Mouse (Mus musculus): Measurements from ENCODE around the gene Rtp1. TPM values are rescaled to one million over a fixed set of nuclear protein-coding genes. Genes with fewer than 3 reads are reported as not detected.

The Rtp1 gene
- 0.14 TPM in 1 of 2 replicates, not detected in the other for polyA plus RNA-seq (2015; fragmentation: Nextera tagmentation; extraction: Ambion mirVana)

GRCm38 (mm10) chr16:23428647-23429319, at the start of gene Rtp1:
Gene Rtp1 (plus strand): TSS chr16:23429133.
- no peak within 1 kb of the TSS for H3K4me2 ChIP-seq
- no peaks in the 10 kb centered on the region for H3K36me3 ChIP-seq (replicated peaks)
- H3K27ac ChIP-seq = no peak within 1 kb of the TSS
- no peaks in the 10 kb centered on the region for H3K27me3 ChIP-seq (replicated peaks)
- no peak within 1 kb of the TSS for H3K4me3 ChIP-seq
- WGBS = 81% methylated on average over 7 of the region's 7 CpGs
- H3K4me1 ChIP-seq = no peaks in the 10 kb centered on the region
- ATAC-seq (replicated peaks) = no peak
- H3K9ac ChIP-seq = no peak within 1 kb of the TSS
- no peaks in the 10 kb centered on the region for H3K9me3 ChIP-seq

- Histone ChIP-seq H3K27ac (no peak overlapping the region), H3K27me3 (replicated peaks) (no peaks in the 10 kb centered on the region), H3K9ac (no peak overlapping the region), H3K4me1 (no peaks in the 10 kb centered on the region), H3K4me2 (no peak overlapping the region), H3K9me3 (no peaks in the 10 kb centered on the region), H3K4me3 (no peak overlapping the region), H3K36me3 (replicated peaks) (no peaks in the 10 kb centered on the region)
- ATAC-seq (replicated peaks) = no peak
- 87% methylated on average over 3 of the region's 3 CpGs for WGBS
Measured at GRCm38 (mm10) chr16:23379536-23380230, 49.2 kb upstream of the Rtp1 start.

GRCm38 (mm10) chr16:23384304-23384703, 44.6 kb upstream of the Rtp1 start:
- H3K4me1 ChIP-seq = no peaks in the 10 kb centered on the region
- no peak overlapping the region for H3K4me2 ChIP-seq
- no peak for ATAC-seq (replicated peaks)
- no peaks in the 10 kb centered on the region for H3K36me3 ChIP-seq (replicated peaks)
- H3K27ac ChIP-seq = no peak overlapping the region
- H3K4me3 ChIP-seq = no peak overlapping the region
- H3K27me3 ChIP-seq (replicated peaks) = no peaks in the 10 kb centered on the region
- no peaks in the 10 kb centered on the region for H3K9me3 ChIP-seq
- H3K9ac ChIP-seq = no peak overlapping the region

GRCm38 (mm10) chr16:23397931-23398330, 31.0 kb upstream of the Rtp1 start:
- Histone ChIP-seq H3K36me3 (replicated peaks) (no peaks in the 10 kb centered on the region), H3K4me1 (no peaks in the 10 kb centered on the region), H3K4me2 (no peak overlapping the region), H3K27ac (no peak overlapping the region), H3K27me3 (replicated peaks) (no peaks in the 10 kb centered on the region), H3K9ac (no peak overlapping the region), H3K4me3 (no peak overlapping the region), H3K9me3 (no peaks in the 10 kb centered on the region)
- no peak for ATAC-seq (replicated peaks)
- 86% methylated on average over 5 of the region's 5 CpGs for WGBS

GRCm38 (mm10) chr16:23401463-23401862, 27.5 kb upstream of the Rtp1 start:
- 76% methylated on average over 4 of the region's 4 CpGs for WGBS
- Histone ChIP-seq H3K9ac (no peak overlapping the region), H3K27me3 (replicated peaks) (no peaks in the 10 kb centered on the region), H3K4me3 (no peak overlapping the region), H3K27ac (no peak overlapping the region), H3K4me1 (no peaks in the 10 kb centered on the region), H3K9me3 (no peaks in the 10 kb centered on the region), H3K4me2 (no peak overlapping the region), H3K36me3 (replicated peaks) (no peaks in the 10 kb centered on the region)
- no peak for ATAC-seq (replicated peaks)

GRCm38 (mm10) chr16:23401959-23402358, 27.0 kb upstream of the Rtp1 start:
- H3K9me3 ChIP-seq = no peaks in the 10 kb centered on the region
- no peak overlapping the region for H3K27ac ChIP-seq
- H3K27me3 ChIP-seq (replicated peaks) = no peaks in the 10 kb centered on the region
- H3K4me2 ChIP-seq = no peak overlapping the region
- ATAC-seq (replicated peaks) = no peak
- WGBS = 63% methylated on average over 3 of the region's 3 CpGs
- H3K4me3 ChIP-seq = no peak overlapping the region
- no peak overlapping the region for H3K9ac ChIP-seq
- no peaks in the 10 kb centered on the region for H3K4me1 ChIP-seq
- no peaks in the 10 kb centered on the region for H3K36me3 ChIP-seq (replicated peaks)

GRCm38 (mm10) chr16:23403008-23403755, 25.8 kb upstream of the Rtp1 start:
- Histone ChIP-seq H3K9ac (no peak overlapping the region), H3K4me2 (no peak overlapping the region), H3K4me3 (no peak overlapping the region), H3K27me3 (replicated peaks) (no peaks in the 10 kb centered on the region), H3K36me3 (replicated peaks) (no peaks in the 10 kb centered on the region), H3K9me3 (no peaks in the 10 kb centered on the region), H3K27ac (no peak overlapping the region), H3K4me1 (no peaks in the 10 kb centered on the region)
- 50% methylated on average over 8 of the region's 8 CpGs for WGBS
- ATAC-seq (replicated peaks) = peak; percentile 52; the same call in 1 of the 2 replicates

GRCm38 (mm10) chr16:23412930-23413329, 16.0 kb upstream of the Rtp1 start:
- Histone ChIP-seq H3K27ac (no peak overlapping the region), H3K27me3 (replicated peaks) (no peaks in the 10 kb centered on the region), H3K36me3 (replicated peaks) (no peaks in the 10 kb centered on the region), H3K4me1 (peaks cover 10% of the 10 kb centered on the region; the same call in 1 of the 2 replicates), H3K9ac (no peak overlapping the region), H3K9me3 (no peaks in the 10 kb centered on the region), H3K4me2 (no peak overlapping the region), H3K4me3 (no peak overlapping the region)
- 88% methylated on average over 6 of the region's 6 CpGs for WGBS
- ATAC-seq (replicated peaks) = no peak

- no peak for ATAC-seq (replicated peaks)
- Histone ChIP-seq H3K9me3 (no peaks in the 10 kb centered on the region), H3K9ac (no peak overlapping the region), H3K27ac (no peak overlapping the region), H3K4me3 (no peak overlapping the region), H3K36me3 (replicated peaks) (no peaks in the 10 kb centered on the region), H3K4me1 (peaks cover 10% of the 10 kb centered on the region; the same call in 1 of the 2 replicates), H3K27me3 (replicated peaks) (no peaks in the 10 kb centered on the region), H3K4me2 (peak overlapping the region; percentile 34)
- WGBS = 48% methylated on average over 10 of the region's 10 CpGs
Measured at GRCm38 (mm10) chr16:23416261-23416656, 12.7 kb upstream of the Rtp1 start.

GRCm38 (mm10) chr16:23416657-23417293, 12.2 kb upstream of the Rtp1 start:
- Histone ChIP-seq H3K4me2 (peak overlapping the region; percentile 34), H3K4me1 (peaks cover 10% of the 10 kb centered on the region; the same call in 1 of the 2 replicates), H3K27ac (no peak overlapping the region), H3K36me3 (replicated peaks) (no peaks in the 10 kb centered on the region), H3K4me3 (no peak overlapping the region), H3K27me3 (replicated peaks) (no peaks in the 10 kb centered on the region), H3K9ac (no peak overlapping the region), H3K9me3 (no peaks in the 10 kb centered on the region)
- 52% methylated on average over 9 of the region's 9 CpGs for WGBS
- no peak; the same call in 1 of the 2 replicates for ATAC-seq (replicated peaks)

- no peaks in the 10 kb centered on the region for H3K9me3 ChIP-seq
- H3K9ac ChIP-seq = no peak overlapping the region
- no peak overlapping the region for H3K27ac ChIP-seq
- H3K4me2 ChIP-seq = no peak overlapping the region
- H3K4me1 ChIP-seq = peaks cover 10% of the 10 kb centered on the region; the same call in 1 of the 2 replicates
- ATAC-seq (replicated peaks) = peak; percentile 62
- no peak overlapping the region for H3K4me3 ChIP-seq
- no peaks in the 10 kb centered on the region for H3K27me3 ChIP-seq (replicated peaks)
- no peaks in the 10 kb centered on the region for H3K36me3 ChIP-seq (replicated peaks)
- 53% methylated on average over 13 of the region's 13 CpGs for WGBS
Measured at GRCm38 (mm10) chr16:23417456-23418240, 11.3 kb upstream of the Rtp1 start.

All from midbrain, embryonic 15.5 days (tissue).